Mouse (Mus musculus) kidney, embryonic 14.5 days (tissue): ENCODE results near the gene Gtf2ird1. TPM values are rescaled to one million over a fixed set of nuclear protein-coding genes. Genes with fewer than 3 reads are reported as not detected.

Experiments used
- ATAC-seq: fragments of 200-750 bp; cut with Nextera tagmentation; 2 replicates; pipeline ENCODE4 v1.8.0; 2017; ENCODE audit warnings: moderate number of reproducible peaks, mild to moderate bottlenecking, moderate TSS enrichment, moderate library complexity; ENCODE audit not compliant: low FRiP score, low TSS enrichment
- H3K27ac ChIP-seq: fragments of 300-500 bp; sonication (generic); 2 replicates; pipeline ENCODE4 v1.5.1; 2014; ENCODE audit warnings: low read depth, mild to moderate bottlenecking, low read length, moderate library complexity, mixed read lengths
- H3K27me3 ChIP-seq: fragments of 300-500 bp; sonication (generic); 2 replicates; pipeline ENCODE4 v1.6.1; 2014; ENCODE audit warnings: mild to moderate bottlenecking, low read length; ENCODE audit not compliant: control insufficient read depth, insufficient read depth
- H3K36me3 ChIP-seq: fragments of 300-500 bp; sonication (generic); 2 replicates; pipeline ENCODE4 v1.6.1; 2014; ENCODE audit warnings: low read length, mixed read lengths; ENCODE audit not compliant: control insufficient read depth, insufficient read depth
- H3K4me1 ChIP-seq: fragments of 300-500 bp; sonication (generic); 2 replicates; pipeline ENCODE4 v1.6.1; 2014; ENCODE audit warnings: low read length, mixed read lengths; ENCODE audit not compliant: control insufficient read depth, insufficient read depth
- H3K4me2 ChIP-seq: fragments of 300-500 bp; sonication (generic); replicated peaks from 2 replicates; pipeline ENCODE4 v1.6.1; 2014; ENCODE audit warnings: low read depth, mild to moderate bottlenecking, low read length
- H3K4me3 ChIP-seq: fragments of 300-500 bp; sonication (generic); 2 replicates; pipeline ENCODE4 v1.5.1; 2014; ENCODE audit warnings: mild to moderate bottlenecking, low read length
- H3K9ac ChIP-seq: fragments of 300-500 bp; sonication (generic); 2 replicates; pipeline ENCODE4 v1.6.1; 2014; ENCODE audit warnings: low read depth, mild to moderate bottlenecking, low read length, moderate library complexity
- H3K9me3 ChIP-seq: fragments of 300-500 bp; sonication (generic); 2 replicates; pipeline ENCODE4 v1.6.1; 2016; ENCODE audit warnings: low read length; ENCODE audit not compliant: control insufficient read depth
- WGBS: fragments of 180-500 bp; shearing (Covaris S2); extraction: QIAGEN DNeasy Blood & Tissue Kit; methylation state at CpG from one replicate; pipeline ENCODE4 v1.1.7; 2014; 5-methylcytosine and 5-hydroxymethylcytosine counted together
- polyA plus RNA-seq: library from polyadenylated mRNA; unstranded; fragments of >200 nt; fragmentation: Nextera tagmentation; extraction: Ambion mirVana; gene quantifications from 2 replicates; pipeline ENCODE4 v1.2.1, GENCODE M21; 2014

Gtf2ird1 gene
- polyA plus RNA-seq, 1 experiment from 2014 or later, result 84.8 TPM

DNA sequence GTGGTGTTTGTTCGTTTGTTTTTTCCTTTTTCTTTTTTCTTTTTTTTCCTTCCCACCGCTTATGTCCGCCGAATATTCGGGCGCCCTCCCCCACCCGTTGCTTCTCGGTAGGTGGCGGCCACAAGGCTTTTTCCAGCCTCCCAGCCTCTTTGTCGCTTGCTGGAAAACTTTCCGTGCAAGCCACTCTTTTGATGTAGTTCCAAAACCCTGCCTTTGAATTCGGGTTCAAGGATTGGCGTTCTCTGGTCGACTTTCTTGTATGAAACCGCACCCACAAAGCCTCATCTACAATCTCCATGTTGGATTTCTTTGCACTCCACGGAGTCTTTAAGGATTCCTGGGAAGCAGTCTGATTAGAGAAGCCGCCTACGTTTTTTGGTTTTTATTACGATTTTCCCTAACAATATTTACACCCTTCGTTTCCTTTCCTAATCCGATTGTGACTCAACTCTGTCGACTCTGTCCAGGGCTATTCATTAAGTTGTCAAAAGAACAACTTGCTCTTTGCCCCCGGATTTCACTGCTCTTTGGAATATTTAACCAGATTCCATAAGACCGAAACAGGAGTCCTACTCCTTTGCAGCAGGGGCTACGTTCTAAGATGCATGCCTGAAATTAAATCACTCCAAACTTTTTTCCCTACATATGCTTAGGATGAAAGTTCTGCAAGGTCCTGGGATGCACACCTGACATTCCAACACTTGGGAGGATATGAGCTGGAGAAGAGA is 140.7 kb downstream of the Gtf2ird1 start:
- no peaks in the 10 kb centered on the region for H3K27me3 ChIP-seq
- no peaks in the 10 kb centered on the region for H3K9me3 ChIP-seq
- H3K4me1 ChIP-seq, result peaks cover 12% of the 10 kb centered on the region; the same call in 1 of the 2 replicates
- H3K9ac ChIP-seq, result peak overlapping the region; percentile 82
- H3K4me3 ChIP-seq, result peak overlapping the region; percentile 95
- 1% methylated on average over 25 of the region's 25 CpGs for WGBS
- no peak for ATAC-seq
- peak overlapping the region; percentile 98 for H3K27ac ChIP-seq
- peaks cover 8% of the 10 kb centered on the region for H3K36me3 ChIP-seq
- peak overlapping the region; percentile 69 for H3K4me2 ChIP-seq

DNA sequence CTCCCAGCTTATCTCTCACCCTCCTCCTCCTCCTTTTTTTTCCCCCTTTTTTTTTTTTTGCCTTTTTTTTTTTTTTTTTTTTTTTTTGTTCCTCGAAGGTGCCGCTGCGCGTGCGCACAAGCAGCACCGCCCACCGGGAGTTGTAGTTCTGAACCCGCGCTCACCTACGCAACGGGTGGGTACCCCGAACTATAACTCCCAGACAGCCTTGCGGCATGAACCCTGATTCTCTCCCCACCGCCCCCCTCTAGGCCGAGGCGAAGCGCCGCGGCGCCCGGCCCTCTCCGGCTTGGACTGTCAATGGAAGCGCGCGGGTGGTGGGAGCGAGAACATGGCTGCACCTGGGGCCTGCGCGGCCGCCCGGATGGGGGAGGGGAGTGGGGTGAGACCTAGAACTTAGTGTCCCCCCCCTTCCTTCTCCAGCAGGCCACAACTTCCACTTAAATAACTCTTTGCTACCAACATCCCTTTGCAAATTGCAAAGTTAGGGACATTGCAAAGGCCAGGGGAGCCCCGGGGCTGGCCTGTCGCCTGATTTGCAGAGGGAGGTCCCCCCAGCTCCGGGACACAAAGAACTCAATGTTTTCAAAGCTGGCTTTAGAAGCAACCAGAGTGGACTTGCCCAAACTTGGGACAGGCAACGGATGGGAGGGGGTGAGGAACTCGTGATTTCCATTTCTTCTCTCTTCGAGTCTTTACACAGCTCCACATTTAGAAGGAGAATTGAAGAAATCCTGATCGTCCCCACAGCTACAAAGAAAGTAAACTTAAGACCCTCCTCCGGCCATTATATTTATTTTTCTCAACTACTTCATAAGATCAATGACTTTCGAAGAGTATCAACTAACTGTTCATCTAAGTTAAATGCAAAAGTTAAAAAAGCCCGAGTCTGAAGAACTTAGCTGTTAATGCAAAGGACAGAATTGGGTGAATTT is 141.6 kb downstream of the Gtf2ird1 start, which contains the start of gene Gtf2i:
Gtf2i (minus strand) TSS at position 73 of the 935 bp plus-strand sequence.
- Histone ChIP-seq H3K36me3 (peaks cover 16% of the 10 kb centered on the region), H3K4me1 (peaks cover 12% of the 10 kb centered on the region; the same call in 1 of the 2 replicates), H3K27me3 (no peaks in the 10 kb centered on the region), H3K9ac (peak within 1 kb of the TSS; percentile 100), H3K27ac (peak within 1 kb of the TSS; percentile 100), H3K9me3 (no peaks in the 10 kb centered on the region), H3K4me2 (peak within 1 kb of the TSS; percentile 77), H3K4me3 (peak within 1 kb of the TSS; percentile 95)
- WGBS, result under 1% methylated on average over 40 of the region's 40 CpGs
- ATAC-seq, result peak; percentile 92

DNA sequence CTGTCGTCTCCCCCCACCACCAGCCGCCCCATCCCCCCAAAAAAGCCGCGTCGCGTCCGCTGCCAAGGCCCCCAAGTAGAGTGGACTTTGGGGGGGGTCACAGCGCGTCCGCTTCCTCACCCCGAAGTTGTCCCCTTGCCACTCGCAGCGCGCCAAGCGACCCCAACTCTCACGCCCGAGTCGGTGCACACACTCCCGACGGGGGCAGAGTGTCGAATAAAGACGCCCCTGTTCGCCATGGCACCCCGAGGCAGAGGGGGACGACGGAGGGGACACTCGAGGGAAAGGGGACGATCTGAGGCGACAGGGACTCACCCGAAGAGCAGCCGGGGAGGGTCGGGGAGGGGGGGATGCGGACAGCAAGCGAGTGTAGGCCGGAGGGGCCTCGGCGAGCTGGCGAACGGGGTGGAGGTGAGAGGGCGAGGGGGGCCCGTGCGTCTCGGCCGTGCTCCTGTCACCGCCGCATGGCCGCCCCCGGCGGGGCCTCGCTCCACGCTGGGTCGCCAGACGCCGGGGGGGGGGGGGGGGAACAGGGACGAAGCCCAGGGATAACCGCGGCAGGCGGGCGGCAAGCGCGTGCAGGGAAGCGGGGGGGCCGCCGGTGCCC is 142.3 kb downstream of the Gtf2ird1 start:
- H3K36me3 ChIP-seq, result peaks cover 24% of the 10 kb centered on the region
- ATAC-seq, result peak; percentile 41
- under 1% methylated on average over 56 of the region's 64 CpGs for WGBS

DNA sequence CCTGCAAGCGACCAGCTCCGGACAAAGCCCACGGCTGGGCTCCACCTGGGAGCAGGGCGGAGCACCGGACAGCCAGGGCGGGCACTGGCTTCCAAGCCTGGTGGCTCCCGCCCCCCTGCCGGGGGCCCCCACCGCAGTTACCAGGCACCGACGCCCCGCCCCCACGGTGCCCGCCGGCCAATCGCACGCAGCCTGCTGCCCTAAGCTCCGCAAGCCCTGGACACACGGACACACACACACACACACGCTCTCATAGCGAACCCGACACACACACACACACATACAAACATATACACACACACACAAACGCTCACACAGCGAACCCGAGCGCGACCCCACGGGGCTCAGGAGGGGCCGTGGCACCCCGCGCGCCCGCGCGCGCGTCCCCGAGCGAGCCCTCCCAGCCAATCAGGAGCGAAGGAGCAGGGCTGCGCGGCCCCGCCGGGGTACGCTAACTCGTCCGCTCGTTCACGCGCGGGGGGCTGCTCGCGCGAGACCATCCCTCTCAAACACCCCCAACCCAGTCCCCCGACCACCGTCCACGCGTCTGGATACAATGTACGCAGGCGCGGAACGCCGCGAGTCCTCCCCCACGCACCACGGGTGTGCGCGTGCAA is 143.0 kb downstream of the Gtf2ird1 start:
- H3K4me1 ChIP-seq, result peaks cover 12% of the 10 kb centered on the region; the same call in 1 of the 2 replicates
- H3K36me3 ChIP-seq, result peaks cover 25% of the 10 kb centered on the region
- no peaks in the 10 kb centered on the region for H3K9me3 ChIP-seq
- H3K4me2 ChIP-seq, result peak overlapping the region; percentile 77
- peak overlapping the region; percentile 95 for H3K4me3 ChIP-seq
- H3K27ac ChIP-seq, result peak overlapping the region; percentile 100
- peak; percentile 84 for ATAC-seq
- no peaks in the 10 kb centered on the region for H3K27me3 ChIP-seq
- WGBS, result under 1% methylated on average over 64 of the region's 68 CpGs
- peak overlapping the region; percentile 100 for H3K9ac ChIP-seq

More for the DNA sequence above, 142.3 kb downstream of the Gtf2ird1 start:
- peak overlapping the region; percentile 100 for H3K27ac ChIP-seq
- no peaks in the 10 kb centered on the region for H3K9me3 ChIP-seq
- H3K27me3 ChIP-seq, result no peaks in the 10 kb centered on the region
- peak overlapping the region; percentile 95 for H3K4me3 ChIP-seq
- peak overlapping the region; percentile 77 for H3K4me2 ChIP-seq
- peak overlapping the region; percentile 100 for H3K9ac ChIP-seq
- peaks cover 12% of the 10 kb centered on the region; the same call in 1 of the 2 replicates for H3K4me1 ChIP-seq

DNA sequence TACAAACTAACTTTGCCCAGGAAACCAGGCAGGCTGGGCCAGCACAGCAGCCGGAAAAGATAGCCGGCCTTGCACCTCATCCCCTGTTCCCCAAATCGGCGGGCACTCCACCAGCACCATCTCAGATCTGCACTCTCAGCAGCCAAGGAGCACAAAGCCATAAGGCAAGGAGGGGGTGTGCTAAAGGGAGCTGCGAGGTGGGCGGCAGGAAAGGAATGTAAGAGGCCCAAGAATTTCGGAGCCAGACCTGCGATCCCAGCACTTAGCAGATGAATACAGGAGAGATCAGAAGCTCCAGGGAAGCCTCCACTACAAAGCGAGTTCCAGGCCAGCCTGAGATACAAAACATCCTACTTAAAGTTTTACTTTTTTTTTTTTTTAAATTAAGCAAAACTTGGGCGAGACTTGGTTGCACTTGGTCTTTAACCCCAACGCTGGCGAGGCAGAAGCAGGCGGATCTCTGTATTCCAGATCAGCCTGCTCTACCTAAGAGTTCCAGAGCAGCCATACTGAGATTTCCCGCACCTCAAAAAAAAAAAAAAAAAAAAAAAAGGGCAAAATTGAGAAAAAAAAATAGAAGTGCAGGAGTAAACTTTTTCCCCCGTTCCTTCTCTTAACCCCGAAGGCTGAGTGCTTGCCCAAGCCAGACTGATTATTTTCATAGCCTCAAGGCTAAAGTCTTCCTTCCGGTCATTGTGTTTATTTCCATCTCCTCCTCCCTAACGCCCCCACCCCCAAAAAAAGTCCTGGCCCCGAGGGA is 143.6 kb downstream of the Gtf2ird1 start:
- Histone ChIP-seq H3K4me2 (peak overlapping the region; percentile 77), H3K27ac (peak overlapping the region; percentile 100), H3K27me3 (no peaks in the 10 kb centered on the region), H3K36me3 (peaks cover 30% of the 10 kb centered on the region), H3K9ac (peak overlapping the region; percentile 100), H3K9me3 (no peaks in the 10 kb centered on the region), H3K4me3 (peak overlapping the region; percentile 95), H3K4me1 (peaks cover 12% of the 10 kb centered on the region; the same call in 1 of the 2 replicates)
- 1% methylated on average over 19 of the region's 19 CpGs for WGBS
- no peak for ATAC-seq

DNA sequence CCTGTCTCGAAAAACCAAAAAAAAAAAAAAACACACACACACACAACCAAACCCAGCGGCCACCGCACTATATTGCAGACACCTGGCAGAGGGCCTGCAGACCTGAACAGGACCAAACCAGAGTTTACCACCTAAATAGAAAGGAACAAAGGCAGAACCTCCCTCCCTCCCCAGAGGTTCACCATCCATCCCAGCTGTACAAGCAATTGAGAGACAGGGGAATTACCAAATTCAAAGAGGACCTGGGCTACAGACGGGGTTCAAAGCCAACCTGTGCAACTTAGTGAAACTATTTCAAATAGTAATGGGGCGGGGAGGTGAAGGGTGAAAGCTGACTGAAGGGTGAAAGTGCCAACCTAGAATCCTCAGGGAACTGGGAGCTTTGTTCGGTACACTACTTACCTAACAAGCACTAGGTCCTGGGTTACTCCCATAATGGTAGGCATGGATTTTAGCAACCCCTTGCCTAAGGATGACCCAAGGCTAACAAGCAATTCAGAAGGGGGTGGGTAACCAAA is 144.6 kb downstream of the Gtf2ird1 start:
- H3K27ac ChIP-seq, result peak overlapping the region; percentile 100; the same call in 1 of the 2 replicates
- H3K9ac ChIP-seq, result peak overlapping the region; percentile 100; the same call in 1 of the 2 replicates
- ATAC-seq, result no peak
- no peaks in the 10 kb centered on the region for H3K27me3 ChIP-seq
- peaks cover 12% of the 10 kb centered on the region; the same call in 1 of the 2 replicates for H3K4me1 ChIP-seq
- 64% methylated on average over 6 of the region's 6 CpGs for WGBS
- H3K4me3 ChIP-seq, result peak overlapping the region; percentile 95
- peaks cover 37% of the 10 kb centered on the region for H3K36me3 ChIP-seq
- H3K4me2 ChIP-seq, result peak overlapping the region; percentile 77
- no peaks in the 10 kb centered on the region for H3K9me3 ChIP-seq

DNA sequence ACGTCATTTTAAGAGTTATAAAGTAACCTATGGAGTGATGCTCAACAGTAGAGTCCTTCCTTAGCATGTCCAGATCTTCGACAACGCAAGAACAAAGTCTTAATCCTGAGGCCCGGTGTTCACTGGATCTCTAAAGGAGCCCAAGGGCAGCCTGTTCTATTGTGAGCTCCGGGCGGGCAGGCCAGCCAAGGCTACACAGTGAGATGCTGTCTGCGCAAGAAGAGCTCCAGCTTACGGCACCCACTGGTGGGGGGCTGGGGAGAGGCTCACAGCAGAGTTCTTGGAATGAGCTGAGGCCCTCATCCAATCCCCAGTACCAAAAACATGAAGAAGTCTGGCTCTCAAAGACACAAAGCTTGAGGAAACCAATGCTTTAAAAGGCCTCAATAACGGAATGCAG is 146.3 kb downstream of the Gtf2ird1 start:
- Histone ChIP-seq H3K4me1 (0 out of 2 replicates have a peak, but pooled peaks cover 4% of the 10 kb centered on the region), H3K27me3 (no peaks in the 10 kb centered on the region), H3K4me3 (no peak overlapping the region), H3K27ac (no peak overlapping the region), H3K36me3 (peaks cover 46% of the 10 kb centered on the region), H3K9ac (no peak overlapping the region), H3K9me3 (no peaks in the 10 kb centered on the region), H3K4me2 (no peak overlapping the region)
- 95% methylated on average over 9 of the region's 9 CpGs for WGBS
- ATAC-seq, result no peak
